Mouse (Mus musculus): ENCODE results near the gene Gm5592. TPM values are rescaled to one million over a fixed set of nuclear protein-coding genes. Genes with fewer than 3 reads are reported as not detected.

The Gm5592 gene
- polyA plus RNA-seq (2015; fragmentation: Illumina TruSeq; extraction: RNeasy Lipid Tissue Mini Kit (QIAGEN cat#74804); ENCODE audit: insufficient read depth, low replicate concordance): not detected

GRCm38 (mm10) chr7:41153541-41153940 is at the start of gene Gm5592:
TSS of gene Gm5592 (plus strand) at chr7:41153841.

Other genes starting within 250 kb of the Gm5592 start
- gene 4930433I11Rik, start 166.3 kb upstream of the Gm5592 start, polyA plus RNA-seq (2015; fragmentation: Illumina TruSeq; extraction: RNeasy Lipid Tissue Mini Kit (QIAGEN cat#74804); ENCODE audit: insufficient read depth, low replicate concordance): not detected
- gene Gm4884, start 121.1 kb upstream of the Gm5592 start, polyA plus RNA-seq (2015; fragmentation: Illumina TruSeq; extraction: RNeasy Lipid Tissue Mini Kit (QIAGEN cat#74804); ENCODE audit: insufficient read depth, low replicate concordance): not detected
- 41.0 TPM for gene AI987944, start 239.5 kb downstream of the Gm5592 start, polyA plus RNA-seq (2015; fragmentation: Illumina TruSeq; extraction: RNeasy Lipid Tissue Mini Kit (QIAGEN cat#74804); ENCODE audit: insufficient read depth, low replicate concordance)

Data from spleen, adult 10 weeks (tissue).